Mouse (Mus musculus) midbrain, postnatal 0 days (tissue): ENCODE results near the gene Itih2. TPM values are rescaled to one million over a fixed set of nuclear protein-coding genes. Genes with fewer than 3 reads are reported as not detected.
A peak's percentile ranks its signal among the peaks of the same experiment; 100 is the strongest.

Experiments used
- ATAC-seq: fragments of 200-750 bp; cut with Nextera tagmentation; 2 replicates; pipeline ENCODE4 v1.8.0; 2017; ENCODE audit warnings: moderate number of reproducible peaks, mild to moderate bottlenecking, moderate TSS enrichment, moderate library complexity; ENCODE audit not compliant: low FRiP score
- DNase-seq: peaks from one replicate; pipeline ENCODE4 v3.0.0-alpha.2; 2015; ENCODE audit warnings: low spot score
- H3K27ac ChIP-seq: fragments of 300-500 bp; sonication (generic); 2 replicates; pipeline ENCODE4 v1.5.1; 2014; ENCODE audit warnings: low read depth, mild to moderate bottlenecking, low read length, mixed read lengths
- H3K27me3 ChIP-seq: fragments of 300-500 bp; sonication (generic); 2 replicates; pipeline ENCODE4 v1.6.1; 2014; ENCODE audit warnings: low read length, control low read depth, mixed read lengths; ENCODE audit not compliant: insufficient read depth
- H3K36me3 ChIP-seq: fragments of 300-500 bp; sonication (generic); 2 replicates; pipeline ENCODE4 v1.6.1; 2014; ENCODE audit warnings: low read length, control low read depth, mixed read lengths; ENCODE audit not compliant: insufficient read depth
- H3K4me1 ChIP-seq: fragments of 300-500 bp; sonication (generic); 2 replicates; pipeline ENCODE4 v1.6.1; 2014; ENCODE audit warnings: mild to moderate bottlenecking, control low read depth, antibody characterized with exemption, low read length, mixed read lengths; ENCODE audit not compliant: insufficient read depth
- H3K4me2 ChIP-seq: fragments of 300-500 bp; sonication (generic); 2 replicates; pipeline ENCODE4 v1.6.1; 2014; ENCODE audit warnings: low read depth, mild to moderate bottlenecking, low read length, mixed read lengths; ENCODE audit not compliant: poor library complexity, severe bottlenecking
- H3K4me3 ChIP-seq: fragments of 300-500 bp; sonication (generic); 2 replicates; pipeline ENCODE4 v1.5.1; 2014; ENCODE audit warnings: low read depth, mild to moderate bottlenecking, low read length, moderate library complexity
- H3K9ac ChIP-seq: fragments of 300-500 bp; sonication (generic); replicated peaks from 2 replicates; pipeline ENCODE4 v1.6.1; 2014; ENCODE audit warnings: mild to moderate bottlenecking, low read length, moderate library complexity, mixed read lengths; ENCODE audit not compliant: poor library complexity, severe bottlenecking
- H3K9me3 ChIP-seq: fragments of 300-500 bp; sonication (generic); 2 replicates; pipeline ENCODE4 v1.6.1; 2016; ENCODE audit warnings: low read length, control low read depth
- CTCF ChIP-seq: IDR thresholded peaks from 2 replicates; pipeline ENCODE4 v1.5.1; 2016; ENCODE audit warnings: antibody characterized with exemption, mild to moderate bottlenecking
- WGBS: fragments of 180-500 bp; shearing (Covaris S2); extraction: QIAGEN DNeasy Blood & Tissue Kit; methylation state at CpG from one replicate; pipeline ENCODE4 v1.1.7; 2014; 5-methylcytosine and 5-hydroxymethylcytosine counted together
- polyA plus RNA-seq: library from polyadenylated mRNA; unstranded; fragments of >200 nt; fragmentation: Nextera tagmentation; extraction: Ambion mirVana; gene quantifications from 2 replicates; pipeline ENCODE4 v1.2.1, GENCODE M21; 2015
- total RNA-seq: library from RNA; depleted of rRNA; stranded (reverse); fragments of >200 nt; gene quantifications from 2 replicates; pipeline ENCODE4 v1.2.3, GENCODE M21; 2014

The Itih2 gene
- total and polyA plus RNA-seq, 2 experiments from 2014 or later: 5.7 to 9.3 TPM

GRCm38 (mm10) chr2:10157184-10157583, 26.0 kb upstream of the Itih2 start:
- H3K4me3 ChIP-seq: no peak overlapping the region
- no peak for DNase-seq
- TF ChIP-seq CTCF: no peak

DNA sequence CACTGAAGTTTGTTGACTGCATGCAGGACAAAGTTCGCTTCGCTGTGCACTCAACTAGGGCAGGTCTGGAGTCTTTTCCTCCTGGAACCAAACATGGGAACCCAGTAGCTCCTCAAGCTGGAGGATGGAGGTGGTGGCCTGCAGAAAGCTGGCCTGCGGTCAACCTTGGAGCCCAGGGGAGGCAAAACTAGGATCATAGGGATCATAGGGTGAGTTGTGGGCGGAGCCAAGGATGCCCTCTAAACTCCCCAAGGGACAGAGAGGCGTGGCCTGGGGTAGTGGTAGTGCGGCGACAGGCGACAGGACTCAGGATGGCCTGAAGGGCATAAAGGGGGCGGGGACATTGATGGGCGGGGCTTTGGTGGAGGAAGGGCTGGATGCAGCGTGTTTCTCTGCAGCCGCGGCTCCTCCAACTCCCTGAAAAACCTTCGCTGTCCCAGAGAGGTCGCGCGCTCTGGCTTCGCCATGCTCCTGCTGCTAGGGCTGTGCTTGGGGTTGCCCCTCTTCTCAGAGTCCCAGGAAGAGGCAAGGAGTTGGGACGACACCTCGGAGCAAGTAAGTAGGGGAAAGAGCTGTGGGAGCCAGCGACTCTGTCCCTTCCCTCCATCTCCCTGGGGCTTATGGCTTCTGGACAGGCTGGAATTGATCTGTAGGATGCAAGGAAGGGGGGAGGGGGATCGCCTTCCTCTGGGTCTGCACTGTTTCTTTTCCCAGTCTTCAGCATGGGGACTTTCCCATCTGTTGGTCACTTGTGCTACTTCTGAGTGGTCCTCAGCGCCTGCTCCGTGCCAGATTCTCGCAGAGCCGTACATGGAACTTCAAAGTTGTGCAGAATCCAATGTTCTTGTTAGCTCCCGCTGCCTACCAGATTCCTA, 22.2 kb upstream of the Itih2 start, which contains the start of gene Itih5:
Itih5 (plus strand) TSS at position 371 of the 875 bp plus-strand sequence.
- Histone ChIP-seq H3K9ac (no peak within 1 kb of the TSS), H3K27ac (no peak within 1 kb of the TSS), H3K4me1 (no peaks in the 10 kb centered on the region), H3K27me3 (no peaks in the 10 kb centered on the region), H3K9me3 (no peaks in the 10 kb centered on the region), H3K4me2 (peak within 1 kb of the TSS; percentile 62), H3K4me3 (peak within 1 kb of the TSS; percentile 29), H3K36me3 (no peaks in the 10 kb centered on the region)
- DNase-seq (peak; percentile 32), ATAC-seq (0 out of 2 replicates have a peak, but pooled peaks have one; percentile 58)
- no peak for TF ChIP-seq CTCF
- WGBS: 8% methylated on average over 27 of the region's 27 CpGs

More at GRCm38 (mm10) chr2:10157184-10157583, 26.0 kb upstream of the Itih2 start:
- H3K4me2 ChIP-seq: no peak overlapping the region
- H3K36me3 ChIP-seq: no peaks in the 10 kb centered on the region
- H3K4me1 ChIP-seq: no peaks in the 10 kb centered on the region
- H3K27me3 ChIP-seq: no peaks in the 10 kb centered on the region
- H3K9me3 ChIP-seq: no peaks in the 10 kb centered on the region
- 85% methylated on average over 10 of the region's 10 CpGs for WGBS
- no peak overlapping the region for H3K9ac ChIP-seq
- H3K27ac ChIP-seq: no peak overlapping the region
- ATAC-seq: no peak

DNA sequence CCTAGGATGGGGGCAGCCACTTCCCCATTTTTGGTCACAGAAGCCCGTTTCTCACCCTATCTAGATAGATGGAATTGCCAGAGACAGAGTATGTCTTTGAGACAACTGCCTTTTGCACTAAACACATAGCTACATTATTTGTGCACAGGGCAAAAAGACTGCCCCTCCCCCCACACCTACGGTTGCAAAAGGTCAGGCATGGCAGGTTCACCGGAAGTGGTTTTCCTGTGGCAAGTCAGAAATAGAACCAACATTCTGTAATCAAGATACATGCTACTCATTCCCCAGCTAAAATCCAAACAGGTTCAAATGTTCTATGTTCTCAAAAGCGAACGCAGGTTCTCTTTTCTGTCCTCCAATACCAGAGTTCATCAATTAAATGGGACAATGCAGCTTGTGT, 21.4 kb upstream of the Itih2 start:
- no peaks in the 10 kb centered on the region for H3K4me1 ChIP-seq
- no peak overlapping the region for H3K27ac ChIP-seq
- H3K9ac ChIP-seq: no peak overlapping the region
- no peaks in the 10 kb centered on the region for H3K9me3 ChIP-seq
- no peak overlapping the region for H3K4me2 ChIP-seq
- no peaks in the 10 kb centered on the region for H3K36me3 ChIP-seq
- 91% methylated on average over 5 of the region's 5 CpGs for WGBS
- no peak overlapping the region for H3K4me3 ChIP-seq
- ATAC-seq (no peak), DNase-seq (no peak)
- no peak for TF ChIP-seq CTCF
- H3K27me3 ChIP-seq: no peaks in the 10 kb centered on the region

DNA sequence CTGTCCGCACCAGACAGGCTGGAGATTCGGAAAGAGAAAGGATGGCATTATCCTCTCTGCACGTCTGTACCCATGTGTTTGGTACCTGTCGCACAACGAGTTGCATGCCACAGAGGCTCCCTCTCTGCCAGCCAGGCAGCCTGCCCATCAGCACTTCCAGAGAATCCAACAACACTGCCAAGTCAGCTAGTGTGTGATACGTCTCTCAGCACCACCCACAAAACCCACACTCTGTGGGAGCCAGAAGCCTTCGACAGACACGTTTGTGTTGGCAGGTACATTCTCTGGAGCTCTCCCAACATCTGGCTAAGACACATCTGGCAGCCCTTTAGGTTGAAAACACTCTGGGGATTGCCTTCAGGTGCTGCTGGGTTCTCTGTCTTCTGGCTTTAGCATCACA, 16.0 kb upstream of the Itih2 start:
- no peak overlapping the region for H3K4me2 ChIP-seq
- no peak overlapping the region for H3K4me3 ChIP-seq
- DNase-seq (no peak), ATAC-seq (no peak)
- H3K27ac ChIP-seq: no peak overlapping the region
- H3K36me3 ChIP-seq: no peaks in the 10 kb centered on the region
- no peaks in the 10 kb centered on the region for H3K9me3 ChIP-seq
- no peaks in the 10 kb centered on the region for H3K4me1 ChIP-seq
- WGBS: 77% methylated on average over 8 of the region's 8 CpGs
- no peak overlapping the region for H3K9ac ChIP-seq
- no peaks in the 10 kb centered on the region for H3K27me3 ChIP-seq
- no peak for TF ChIP-seq CTCF

GRCm38 (mm10) chr2:10145514-10145913, 14.3 kb upstream of the Itih2 start:
- Histone ChIP-seq H3K36me3 (no peaks in the 10 kb centered on the region), H3K4me1 (no peaks in the 10 kb centered on the region), H3K27ac (no peak overlapping the region), H3K9ac (no peak overlapping the region), H3K27me3 (no peaks in the 10 kb centered on the region), H3K9me3 (no peaks in the 10 kb centered on the region), H3K4me3 (no peak overlapping the region), H3K4me2 (no peak overlapping the region)
- WGBS: 73% methylated on average over 6 of the region's 6 CpGs
- no peak for DNase-seq
- ATAC-seq: no peak
- no peak for TF ChIP-seq CTCF
